Mouse (Mus musculus): ENCODE data around the gene Clec5a. TPM values are rescaled to one million over a fixed set of nuclear protein-coding genes. Genes with fewer than 3 reads are reported as not detected.
"Not testable (repeated sequence)": the region's sequence is repeated elsewhere in the genome, so short reads cannot be mapped to it uniquely, and the experiment has no call there.

The Clec5a gene
- 0.17 and 0.57 TPM in 2 replicates for polyA plus RNA-seq (2014; fragmentation: Nextera tagmentation; extraction: Ambion mirVana)

GRCm38 (mm10) chr6:40585645-40586044, at the start of gene Clec5a:
Gene Clec5a (minus strand): TSS chr6:40585821.
- Histone ChIP-seq H3K4me2 (no peak within 1 kb of the TSS), H3K27ac (ENCODE audit: low read depth, low read length) (no peak within 1 kb of the TSS), H3K27me3 (ENCODE audit: control insufficient read depth, insufficient read depth, low read length) (no peaks in the 10 kb centered on the region), H3K9me3 (replicated peaks; ENCODE audit: control insufficient read depth, low read length) (no peaks in the 10 kb centered on the region), H3K36me3 (ENCODE audit: control insufficient read depth, insufficient read depth, low read length) (no peaks in the 10 kb centered on the region), H3K9ac (ENCODE audit: low read depth, low read length) (no peak within 1 kb of the TSS), H3K4me3 (ENCODE audit: low read depth, low read length) (no peak within 1 kb of the TSS), H3K4me1 (ENCODE audit: control insufficient read depth, insufficient read depth, low read length) (no peaks in the 10 kb centered on the region)
- no peak for ATAC-seq (replicated peaks; ENCODE audit: insufficient number of reproducible peaks, low FRiP score, low TSS enrichment)
- WGBS (ENCODE audit: insufficient replicate concordance): 60% methylated on average over 5 of the region's 5 CpGs

- Histone ChIP-seq H3K4me3 (ENCODE audit: low read depth, low read length) (no peak overlapping the region), H3K4me2 (no peak overlapping the region), H3K4me1 (ENCODE audit: control insufficient read depth, insufficient read depth, low read length) (no peaks in the 10 kb centered on the region), H3K27me3 (ENCODE audit: control insufficient read depth, insufficient read depth, low read length) (no peaks in the 10 kb centered on the region), H3K9ac (ENCODE audit: low read depth, low read length) (no peak overlapping the region), H3K9me3 (replicated peaks; ENCODE audit: control insufficient read depth, low read length) (no peaks in the 10 kb centered on the region), H3K36me3 (ENCODE audit: control insufficient read depth, insufficient read depth, low read length) (no peaks in the 10 kb centered on the region), H3K27ac (ENCODE audit: low read depth, low read length) (no peak overlapping the region)
- ATAC-seq (replicated peaks; ENCODE audit: insufficient number of reproducible peaks, low FRiP score, low TSS enrichment): no peak
- WGBS (ENCODE audit: insufficient replicate concordance): 72% methylated on average over 1 of the region's 1 CpGs
These were observed 49.0 kb upstream of the Clec5a start for GRCm38 (mm10) chr6:40634640-40635071.

GRCm38 (mm10) chr6:40628406-40629000, 42.9 kb upstream of the Clec5a start, which contains the start of gene Mgam:
Gene Mgam (plus strand): TSS chr6:40628831.
- Histone ChIP-seq H3K36me3 (ENCODE audit: control insufficient read depth, insufficient read depth, low read length) (no peaks in the 10 kb centered on the region), H3K9ac (ENCODE audit: low read depth, low read length) (no peak within 1 kb of the TSS), H3K4me3 (ENCODE audit: low read depth, low read length) (no peak within 1 kb of the TSS), H3K4me2 (no peak within 1 kb of the TSS), H3K27me3 (ENCODE audit: control insufficient read depth, insufficient read depth, low read length) (no peaks in the 10 kb centered on the region), H3K27ac (ENCODE audit: low read depth, low read length) (no peak within 1 kb of the TSS), H3K4me1 (ENCODE audit: control insufficient read depth, insufficient read depth, low read length) (no peaks in the 10 kb centered on the region), H3K9me3 (replicated peaks; ENCODE audit: control insufficient read depth, low read length) (no peaks in the 10 kb centered on the region)
- 80% methylated on average over 8 of the region's 8 CpGs for WGBS (ENCODE audit: insufficient replicate concordance)
- ATAC-seq (replicated peaks; ENCODE audit: insufficient number of reproducible peaks, low FRiP score, low TSS enrichment): no peak

GRCm38 (mm10) chr6:40626111-40626510, 40.5 kb upstream of the Clec5a start:
- no peaks in the 10 kb centered on the region for H3K9me3 ChIP-seq (replicated peaks; ENCODE audit: control insufficient read depth, low read length)
- H3K4me1 ChIP-seq (ENCODE audit: control insufficient read depth, insufficient read depth, low read length): no peaks in the 10 kb centered on the region
- H3K9ac ChIP-seq (ENCODE audit: low read depth, low read length): no peak overlapping the region
- ATAC-seq (replicated peaks; ENCODE audit: insufficient number of reproducible peaks, low FRiP score, low TSS enrichment): no peak
- no peaks in the 10 kb centered on the region for H3K27me3 ChIP-seq (ENCODE audit: control insufficient read depth, insufficient read depth, low read length)
- H3K4me2 ChIP-seq: no peak overlapping the region
- WGBS (ENCODE audit: insufficient replicate concordance): 65% methylated on average over 1 of the region's 1 CpGs
- H3K36me3 ChIP-seq (ENCODE audit: control insufficient read depth, insufficient read depth, low read length): no peaks in the 10 kb centered on the region
- H3K4me3 ChIP-seq (ENCODE audit: low read depth, low read length): no peak overlapping the region
- no peak overlapping the region for H3K27ac ChIP-seq (ENCODE audit: low read depth, low read length)

GRCm38 (mm10) chr6:40617965-40618364, 32.3 kb upstream of the Clec5a start:
- WGBS (ENCODE audit: insufficient replicate concordance): 15% methylated on average over 2 of the region's 2 CpGs
- Histone ChIP-seq H3K36me3 (ENCODE audit: control insufficient read depth, insufficient read depth, low read length) (no peaks in the 10 kb centered on the region), H3K4me2 (no peak overlapping the region), H3K4me1 (ENCODE audit: control insufficient read depth, insufficient read depth, low read length) (no peaks in the 10 kb centered on the region), H3K9ac (ENCODE audit: low read depth, low read length) (no peak overlapping the region), H3K27ac (ENCODE audit: low read depth, low read length) (no peak overlapping the region), H3K4me3 (ENCODE audit: low read depth, low read length) (no peak overlapping the region), H3K27me3 (ENCODE audit: control insufficient read depth, insufficient read depth, low read length) (no peaks in the 10 kb centered on the region), H3K9me3 (replicated peaks; ENCODE audit: control insufficient read depth, low read length) (no peaks in the 10 kb centered on the region)
- no peak; the same call in 1 of the 2 replicates for ATAC-seq (replicated peaks; ENCODE audit: insufficient number of reproducible peaks, low FRiP score, low TSS enrichment)

GRCm38 (mm10) chr6:40613260-40613852, 27.7 kb upstream of the Clec5a start, which contains the start of gene Tas2r138:
Gene Tas2r138 (minus strand): TSS chr6:40613310.
- Histone ChIP-seq H3K9ac (ENCODE audit: low read depth, low read length) (no peak within 1 kb of the TSS), H3K4me1 (ENCODE audit: control insufficient read depth, insufficient read depth, low read length) (no peaks in the 10 kb centered on the region), H3K27ac (ENCODE audit: low read depth, low read length) (no peak within 1 kb of the TSS), H3K4me3 (ENCODE audit: low read depth, low read length) (no peak within 1 kb of the TSS), H3K27me3 (ENCODE audit: control insufficient read depth, insufficient read depth, low read length) (no peaks in the 10 kb centered on the region), H3K9me3 (replicated peaks; ENCODE audit: control insufficient read depth, low read length) (no peaks in the 10 kb centered on the region), H3K4me2 (no peak within 1 kb of the TSS), H3K36me3 (ENCODE audit: control insufficient read depth, insufficient read depth, low read length) (no peaks in the 10 kb centered on the region)
- 78% methylated on average over 4 of the region's 4 CpGs for WGBS (ENCODE audit: insufficient replicate concordance)
- ATAC-seq (replicated peaks; ENCODE audit: insufficient number of reproducible peaks, low FRiP score, low TSS enrichment): no peak

- Histone ChIP-seq H3K27ac (ENCODE audit: low read depth, low read length) (no peak overlapping the region), H3K4me3 (ENCODE audit: low read depth, low read length) (no peak overlapping the region), H3K9ac (ENCODE audit: low read depth, low read length) (no peak overlapping the region), H3K4me1 (ENCODE audit: control insufficient read depth, insufficient read depth, low read length) (no peaks in the 10 kb centered on the region), H3K9me3 (replicated peaks; ENCODE audit: control insufficient read depth, low read length) (no peaks in the 10 kb centered on the region), H3K36me3 (ENCODE audit: control insufficient read depth, insufficient read depth, low read length) (no peaks in the 10 kb centered on the region), H3K27me3 (ENCODE audit: control insufficient read depth, insufficient read depth, low read length) (no peaks in the 10 kb centered on the region), H3K4me2 (no peak overlapping the region)
- no peak for ATAC-seq (replicated peaks; ENCODE audit: insufficient number of reproducible peaks, low FRiP score, low TSS enrichment)
- 80% methylated on average over 8 of the region's 8 CpGs for WGBS (ENCODE audit: insufficient replicate concordance)
These were observed 24.6 kb upstream of the Clec5a start for GRCm38 (mm10) chr6:40610244-40610643.

GRCm38 (mm10) chr6:40607431-40607830, 21.8 kb upstream of the Clec5a start:
- Histone ChIP-seq H3K27ac (ENCODE audit: low read depth, low read length) (no peak overlapping the region), H3K4me3 (ENCODE audit: low read depth, low read length) (no peak overlapping the region), H3K27me3 (ENCODE audit: control insufficient read depth, insufficient read depth, low read length) (no peaks in the 10 kb centered on the region), H3K4me1 (ENCODE audit: control insufficient read depth, insufficient read depth, low read length) (no peaks in the 10 kb centered on the region), H3K9ac (ENCODE audit: low read depth, low read length) (no peak overlapping the region), H3K4me2 (no peak overlapping the region), H3K9me3 (replicated peaks; ENCODE audit: control insufficient read depth, low read length) (no peaks in the 10 kb centered on the region), H3K36me3 (ENCODE audit: control insufficient read depth, insufficient read depth, low read length) (no peaks in the 10 kb centered on the region)
- no peak for ATAC-seq (replicated peaks; ENCODE audit: insufficient number of reproducible peaks, low FRiP score, low TSS enrichment)

- H3K27ac ChIP-seq (ENCODE audit: low read depth, low read length); H3K4me2 ChIP-seq; H3K36me3 ChIP-seq (ENCODE audit: control insufficient read depth, insufficient read depth, low read length); H3K9me3 ChIP-seq (replicated peaks; ENCODE audit: control insufficient read depth, low read length); ATAC-seq (replicated peaks; ENCODE audit: insufficient number of reproducible peaks, low FRiP score, low TSS enrichment); H3K4me3 ChIP-seq (ENCODE audit: low read depth, low read length); H3K27me3 ChIP-seq (ENCODE audit: control insufficient read depth, insufficient read depth, low read length); H3K9ac ChIP-seq (ENCODE audit: low read depth, low read length); H3K4me1 ChIP-seq (ENCODE audit: control insufficient read depth, insufficient read depth, low read length): not testable (repeated sequence)
- WGBS (ENCODE audit: insufficient replicate concordance): 29% methylated on average over 4 of the region's 4 CpGs
These were observed 12.9 kb upstream of the Clec5a start for GRCm38 (mm10) chr6:40598546-40598945.
